Mouse (Mus musculus) embryonic facial prominence, embryonic 15.5 days (tissue): ENCODE measurements around the gene Setd7. TPM values are rescaled to one million over a fixed set of nuclear protein-coding genes. Genes with fewer than 3 reads are reported as not detected.
"Not testable (repeated sequence)": the region's sequence is repeated elsewhere in the genome, so short reads cannot be mapped to it uniquely, and the experiment has no call there.

ENCODE experiments used
- ATAC-seq: fragments of 200-750 bp; cut with Nextera tagmentation; 2 replicates; pipeline ENCODE4 v1.8.0; 2017; ENCODE audit warnings: low read depth, moderate TSS enrichment; ENCODE audit not compliant: insufficient number of reproducible peaks, low FRiP score, low TSS enrichment
- H3K27ac ChIP-seq: fragments of 300-500 bp; sonication (generic); replicated peaks from 2 replicates; pipeline ENCODE4 v1.5.1; 2015; ENCODE audit warnings: mild to moderate bottlenecking, inconsistent platforms
- H3K27me3 ChIP-seq: fragments of 300-500 bp; sonication (generic); 2 replicates; pipeline ENCODE4 v1.6.1; 2015; ENCODE audit warnings: inconsistent platforms
- H3K36me3 ChIP-seq: fragments of 300-500 bp; sonication (generic); 2 replicates; pipeline ENCODE4 v1.6.1; 2015; ENCODE audit warnings: mild to moderate bottlenecking, inconsistent platforms
- H3K4me1 ChIP-seq: fragments of 300-500 bp; sonication (generic); 2 replicates; pipeline ENCODE4 v1.6.1; 2015; ENCODE audit warnings: inconsistent platforms
- H3K4me2 ChIP-seq: fragments of 300-500 bp; sonication (generic); replicated peaks from 2 replicates; pipeline ENCODE4 v1.6.1; 2015; ENCODE audit warnings: mild to moderate bottlenecking, inconsistent platforms
- H3K4me3 ChIP-seq: fragments of 300-500 bp; sonication (generic); replicated peaks from 2 replicates; pipeline ENCODE4 v1.5.1; 2015; ENCODE audit warnings: mild to moderate bottlenecking, inconsistent platforms
- H3K9ac ChIP-seq: fragments of 300-500 bp; sonication (generic); 2 replicates; pipeline ENCODE4 v1.6.1; 2015; ENCODE audit warnings: inconsistent platforms
- H3K9me3 ChIP-seq: fragments of 300-500 bp; sonication (generic); replicated peaks from 2 replicates; pipeline ENCODE4 v1.6.1; 2016; ENCODE audit warnings: inconsistent platforms
- WGBS: fragments of 180-500 bp; shearing (Covaris S2); methylation state at CpG from one replicate; pipeline ENCODE4 v1.1.7; 2015; 5-methylcytosine and 5-hydroxymethylcytosine counted together
- polyA plus RNA-seq: library from polyadenylated mRNA; unstranded; fragments of >200 nt; fragmentation: Nextera tagmentation; extraction: Ambion mirVana; gene quantifications from 2 replicates; pipeline ENCODE4 v1.2.1, GENCODE M21; 2015

The Setd7 gene
- polyA plus RNA-seq, 1 experiment from 2014 or later: 4.2 TPM

DNA sequence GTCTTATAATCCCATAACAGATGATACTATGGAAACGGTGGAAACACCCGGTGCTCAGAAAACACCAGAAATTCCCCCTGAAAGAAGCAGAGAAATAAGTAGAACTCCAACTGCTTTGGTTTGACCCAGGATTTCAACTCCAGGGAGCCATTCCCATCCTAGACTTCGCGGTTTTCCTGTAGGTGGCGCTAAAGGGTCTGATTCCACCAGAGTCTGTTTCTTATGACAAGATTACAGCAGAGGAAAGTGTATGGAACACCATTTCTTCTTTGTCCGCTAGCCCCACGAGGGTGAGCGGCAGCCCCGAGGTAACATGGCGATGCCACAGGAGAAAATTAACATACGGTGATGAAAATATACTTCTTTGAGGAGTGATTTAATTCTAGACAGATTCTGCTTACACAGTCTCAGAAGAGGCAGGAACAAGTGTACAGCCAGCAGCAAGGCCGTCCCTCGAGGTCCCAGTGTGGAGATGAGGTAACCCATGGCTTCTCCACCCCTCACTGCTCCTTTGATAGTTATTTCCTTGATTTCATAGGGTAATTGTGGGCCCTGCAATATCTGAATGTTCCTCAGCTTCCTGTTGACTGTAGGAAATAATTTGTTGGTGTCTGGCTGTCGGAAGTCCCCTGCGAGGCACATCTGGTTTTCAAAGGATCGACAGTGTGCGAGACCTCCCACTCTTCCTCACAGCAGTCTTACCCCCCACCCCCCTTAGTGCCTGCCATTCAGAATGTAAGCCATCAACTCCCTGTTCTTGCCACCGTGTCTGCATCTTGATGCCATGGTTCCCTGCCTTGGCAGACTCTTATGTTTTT is 23.1 kb upstream of the Setd7 start:
- no peaks in the 10 kb centered on the region for H3K36me3 ChIP-seq
- H3K27ac ChIP-seq: no peak overlapping the region
- H3K4me1 ChIP-seq: no peaks in the 10 kb centered on the region
- H3K9ac ChIP-seq: no peak overlapping the region
- WGBS: 19% methylated on average over 18 of the region's 18 CpGs
- H3K4me2 ChIP-seq: 0 out of 2 replicates have a peak overlapping the region, but pooled peaks have one; percentile 8
- H3K9me3 ChIP-seq: no peaks in the 10 kb centered on the region
- H3K4me3 ChIP-seq: no peak overlapping the region
- no peaks in the 10 kb centered on the region for H3K27me3 ChIP-seq
- no peak for ATAC-seq

DNA sequence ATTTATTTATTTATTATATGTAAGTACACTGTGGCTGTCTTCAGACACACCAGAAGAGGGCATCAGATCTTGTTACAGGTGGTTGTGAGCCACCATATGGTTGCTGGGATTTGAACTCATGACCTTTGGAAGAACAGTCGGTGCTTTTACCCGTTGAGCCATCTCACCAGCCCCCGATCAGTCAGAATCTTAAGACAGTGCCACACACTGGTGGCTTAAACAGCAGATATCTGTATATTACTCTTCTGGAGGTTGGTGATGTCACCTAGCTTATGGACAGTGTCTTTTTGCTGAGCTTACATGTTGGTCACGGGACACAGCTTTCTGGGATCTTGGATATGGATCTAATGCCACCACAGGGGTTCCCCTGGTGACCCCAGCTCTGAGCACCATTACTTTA is 18.6 kb upstream of the Setd7 start:
- H3K4me3 ChIP-seq, H3K4me2 ChIP-seq, H3K4me1 ChIP-seq, H3K27me3 ChIP-seq, H3K9ac ChIP-seq, H3K36me3 ChIP-seq, H3K27ac ChIP-seq, H3K9me3 ChIP-seq, ATAC-seq: not testable (repeated sequence)
- 74% methylated on average over 4 of the region's 4 CpGs for WGBS

DNA sequence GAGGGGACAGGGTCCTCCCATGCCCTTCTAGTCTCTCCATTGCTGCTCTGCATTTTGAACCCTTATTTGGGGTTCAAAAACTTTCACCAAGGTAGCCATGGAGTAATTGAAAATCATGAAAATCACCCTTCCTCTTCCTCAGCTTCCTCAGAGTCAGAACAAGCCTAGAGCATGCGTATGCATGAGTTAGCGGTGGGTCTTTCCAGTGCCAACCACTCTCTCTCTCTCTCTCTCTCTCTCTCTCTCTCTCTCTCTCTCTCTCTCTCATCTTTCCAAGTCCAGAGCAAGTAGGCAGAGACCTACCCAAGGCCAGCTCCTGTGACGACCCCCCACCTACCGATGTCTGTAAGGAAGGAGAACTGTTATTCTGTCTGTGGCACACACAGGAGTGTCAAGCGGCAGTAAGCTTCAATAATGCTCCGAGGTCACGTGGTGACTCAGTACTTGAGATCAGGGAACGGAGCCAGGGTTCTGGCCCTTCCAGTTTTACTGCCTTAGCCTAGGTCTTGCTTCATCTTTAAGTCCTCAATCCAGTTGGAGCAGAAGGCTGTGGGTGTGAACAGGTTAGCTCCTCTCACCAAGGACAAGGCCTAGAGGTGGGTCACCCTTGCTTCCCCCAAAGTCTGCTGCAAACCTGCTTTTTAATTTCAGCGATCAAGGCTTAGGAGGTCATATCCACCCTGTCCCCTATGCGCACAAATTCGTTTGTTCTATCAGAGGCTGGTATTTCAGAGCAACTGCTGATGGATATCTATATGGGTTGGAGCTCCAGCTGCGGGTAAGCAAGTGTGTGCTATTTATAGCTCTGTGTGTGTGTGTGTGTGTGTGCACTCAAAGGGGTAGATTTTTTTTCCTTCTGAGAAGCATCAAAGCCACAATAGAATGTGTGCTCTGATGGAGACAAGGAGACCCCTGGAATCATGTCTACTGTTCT is 17.4 kb upstream of the Setd7 start:
- H3K4me2 ChIP-seq: 0 out of 2 replicates have a peak overlapping the region, but pooled peaks have one; percentile 12
- no peaks in the 10 kb centered on the region for H3K9me3 ChIP-seq
- H3K4me3 ChIP-seq: no peak overlapping the region
- H3K27me3 ChIP-seq: no peaks in the 10 kb centered on the region
- no peak overlapping the region for H3K9ac ChIP-seq
- no peaks in the 10 kb centered on the region for H3K36me3 ChIP-seq
- 0 out of 2 replicates have a peak, but pooled peaks cover 4% of the 10 kb centered on the region for H3K4me1 ChIP-seq
- 59% methylated on average over 12 of the region's 12 CpGs for WGBS
- H3K27ac ChIP-seq: peak overlapping the region; percentile 66
- peak; percentile 43; the same call in 1 of the 2 replicates for ATAC-seq

DNA sequence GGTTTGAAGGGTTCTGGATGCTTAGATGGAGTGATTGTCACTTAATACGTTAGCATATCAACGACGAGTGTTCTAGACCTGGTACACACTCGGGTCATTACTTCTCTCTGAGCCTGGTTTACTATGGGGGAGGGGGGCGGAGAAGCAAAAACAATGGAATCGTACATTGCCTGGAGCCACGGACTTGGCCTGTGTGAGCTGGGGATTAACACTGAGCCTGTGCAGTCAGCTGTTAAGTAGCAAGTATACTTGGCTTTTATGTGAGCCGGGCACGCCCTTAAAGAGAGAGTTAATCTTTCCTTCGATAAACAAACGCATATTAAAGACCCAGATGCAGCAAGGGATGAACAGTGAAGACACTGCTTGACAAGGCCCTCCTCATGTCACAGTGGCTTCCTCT is 16.7 kb upstream of the Setd7 start:
- ATAC-seq: no peak
- no peak overlapping the region for H3K4me3 ChIP-seq

DNA sequence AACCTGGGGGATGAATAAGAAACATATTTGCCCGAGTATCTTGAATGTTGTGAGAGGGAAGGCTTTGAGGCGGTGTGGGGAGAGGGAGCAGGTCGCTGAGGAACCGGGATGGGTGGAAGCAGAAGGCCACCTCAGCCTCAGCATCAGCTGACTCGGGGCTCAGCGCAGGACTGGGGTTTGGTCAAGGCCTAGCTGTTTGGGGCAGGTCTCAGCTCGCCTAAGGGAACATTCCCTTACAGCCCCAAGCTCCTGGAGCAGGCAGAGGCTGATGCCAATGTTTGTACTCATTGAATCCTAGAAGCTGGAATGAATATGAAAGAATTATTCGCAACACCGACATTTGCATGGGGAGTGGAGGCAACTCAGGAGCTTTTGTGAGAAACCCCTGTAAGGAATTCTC is 13.2 kb upstream of the Setd7 start:
- Histone ChIP-seq H3K4me2 (no peak overlapping the region), H3K36me3 (no peaks in the 10 kb centered on the region), H3K27ac (no peak overlapping the region), H3K9ac (no peak overlapping the region), H3K4me3 (no peak overlapping the region), H3K9me3 (no peaks in the 10 kb centered on the region), H3K27me3 (no peaks in the 10 kb centered on the region), H3K4me1 (0 out of 2 replicates have a peak, but pooled peaks cover 4% of the 10 kb centered on the region)
- 64% methylated on average over 9 of the region's 9 CpGs for WGBS
- ATAC-seq: no peak

More for the DNA sequence above, 16.7 kb upstream of the Setd7 start:
- Histone ChIP-seq H3K9me3 (no peaks in the 10 kb centered on the region), H3K9ac (no peak overlapping the region), H3K27ac (peak overlapping the region; percentile 66; the same call in 1 of the 2 replicates), H3K27me3 (no peaks in the 10 kb centered on the region), H3K4me1 (0 out of 2 replicates have a peak, but pooled peaks cover 4% of the 10 kb centered on the region), H3K4me2 (0 out of 2 replicates have a peak overlapping the region, but pooled peaks have one; percentile 12), H3K36me3 (no peaks in the 10 kb centered on the region)
- 54% methylated on average over 11 of the region's 11 CpGs for WGBS

DNA sequence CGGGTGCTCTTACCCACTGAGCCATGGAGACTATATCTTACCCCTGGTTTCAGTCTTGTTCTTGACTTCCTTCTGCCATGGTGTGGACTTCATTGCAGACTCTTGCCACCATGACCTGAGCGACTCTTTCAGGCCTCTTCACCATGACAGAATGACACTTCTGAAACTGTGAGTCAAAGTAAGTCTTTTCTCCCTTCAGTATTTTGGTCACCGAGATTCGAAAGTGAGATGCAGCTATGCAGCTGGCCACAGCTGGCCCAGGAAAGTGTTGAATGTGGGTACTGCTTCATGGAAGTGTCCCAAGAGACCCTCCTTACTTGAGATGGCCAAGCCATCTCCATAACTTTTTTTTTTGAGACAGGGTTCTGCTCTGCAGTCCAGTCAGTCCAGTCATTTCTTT is 9.5 kb upstream of the Setd7 start:
- H3K4me3 ChIP-seq: no peak overlapping the region
- no peak overlapping the region for H3K27ac ChIP-seq
- H3K27me3 ChIP-seq: no peaks in the 10 kb centered on the region
- H3K9me3 ChIP-seq: no peaks in the 10 kb centered on the region
- ATAC-seq: no peak
- no peaks in the 10 kb centered on the region for H3K36me3 ChIP-seq
- H3K9ac ChIP-seq: no peak overlapping the region
- 87% methylated on average over 4 of the region's 4 CpGs for WGBS
- H3K4me1 ChIP-seq: no peaks in the 10 kb centered on the region
- no peak overlapping the region for H3K4me2 ChIP-seq

DNA sequence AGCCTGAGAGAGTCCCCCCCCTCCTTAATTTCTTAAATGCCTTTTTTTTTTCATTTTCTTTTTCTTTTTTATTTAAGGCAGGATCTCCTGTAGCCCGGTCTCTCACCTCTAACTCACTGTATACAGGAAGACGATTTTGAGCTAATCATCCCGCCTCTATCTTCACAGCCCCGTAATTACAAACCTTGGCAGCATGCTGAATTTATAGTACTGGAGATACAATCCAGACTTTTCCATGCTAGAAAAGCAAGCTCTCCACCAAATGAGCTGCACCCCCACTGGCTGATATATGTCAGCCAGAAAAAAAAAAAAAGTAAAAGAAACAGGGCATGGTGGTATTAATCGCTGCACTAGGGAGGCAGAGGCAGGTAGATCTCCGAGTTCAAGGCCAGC is 1.3 kb upstream of the Setd7 start:
- Histone ChIP-seq H3K9ac (no peak overlapping the region), H3K27me3 (no peaks in the 10 kb centered on the region), H3K4me3 (peak overlapping the region; percentile 87), H3K27ac (peak overlapping the region; percentile 96; the same call in 1 of the 2 replicates), H3K36me3 (no peaks in the 10 kb centered on the region), H3K4me1 (peaks cover 23% of the 10 kb centered on the region), H3K9me3 (no peaks in the 10 kb centered on the region), H3K4me2 (peak overlapping the region; percentile 99)
- 58% methylated on average over 6 of the region's 6 CpGs for WGBS
- ATAC-seq: no peak

DNA sequence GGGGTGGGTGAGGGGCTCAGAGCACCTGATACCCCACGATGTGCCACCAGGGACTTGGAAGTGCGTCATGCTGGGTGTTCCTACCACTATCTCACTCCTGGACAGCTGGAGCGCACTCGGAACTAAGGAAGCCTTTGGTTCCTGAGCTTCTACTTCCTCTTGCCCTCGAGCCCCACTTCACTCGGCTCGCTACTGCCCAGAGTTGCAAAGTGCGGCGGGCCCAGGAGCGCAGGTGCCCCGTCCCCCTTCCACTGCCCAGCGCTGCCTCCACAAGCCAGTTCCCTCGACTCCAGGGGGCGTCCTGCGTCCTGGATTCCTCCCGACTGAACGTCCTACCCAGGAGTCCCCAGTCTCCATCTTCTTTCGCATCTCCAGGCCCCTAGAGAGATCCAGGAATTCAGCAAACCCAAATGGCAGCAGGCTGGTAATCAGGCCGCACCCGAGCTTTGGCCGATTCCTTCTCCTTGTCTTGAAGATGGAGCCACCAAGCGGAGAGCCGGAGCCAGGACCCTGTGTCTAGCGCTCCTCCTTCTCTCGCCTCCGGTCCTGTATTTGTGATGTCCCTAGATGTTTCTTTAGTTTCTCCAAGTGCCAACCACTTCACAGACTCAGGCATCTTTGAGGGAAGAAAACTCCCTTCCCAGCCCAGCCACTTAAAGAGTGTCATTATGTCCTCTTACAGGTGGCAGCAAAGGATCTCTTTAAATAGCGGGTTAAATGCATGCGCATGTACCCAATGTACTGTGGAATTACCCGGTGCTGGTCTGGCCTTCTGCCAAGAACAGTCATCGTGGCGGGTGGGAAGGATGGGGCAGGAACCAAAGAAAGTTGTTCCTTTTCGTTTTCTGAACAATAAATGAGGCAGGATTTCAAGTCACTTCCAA is 672 bp upstream of the Setd7 start:
- H3K27me3 ChIP-seq: no peaks in the 10 kb centered on the region
- peak overlapping the region; percentile 87 for H3K4me3 ChIP-seq
- peak overlapping the region; percentile 96 for H3K27ac ChIP-seq
- H3K36me3 ChIP-seq: no peaks in the 10 kb centered on the region
- under 1% methylated on average over 32 of the region's 32 CpGs for WGBS
- ATAC-seq: peak; percentile 37
- H3K4me2 ChIP-seq: peak overlapping the region; percentile 99
- H3K4me1 ChIP-seq: peaks cover 23% of the 10 kb centered on the region
- peak overlapping the region; percentile 77 for H3K9ac ChIP-seq
- H3K9me3 ChIP-seq: no peaks in the 10 kb centered on the region

DNA sequence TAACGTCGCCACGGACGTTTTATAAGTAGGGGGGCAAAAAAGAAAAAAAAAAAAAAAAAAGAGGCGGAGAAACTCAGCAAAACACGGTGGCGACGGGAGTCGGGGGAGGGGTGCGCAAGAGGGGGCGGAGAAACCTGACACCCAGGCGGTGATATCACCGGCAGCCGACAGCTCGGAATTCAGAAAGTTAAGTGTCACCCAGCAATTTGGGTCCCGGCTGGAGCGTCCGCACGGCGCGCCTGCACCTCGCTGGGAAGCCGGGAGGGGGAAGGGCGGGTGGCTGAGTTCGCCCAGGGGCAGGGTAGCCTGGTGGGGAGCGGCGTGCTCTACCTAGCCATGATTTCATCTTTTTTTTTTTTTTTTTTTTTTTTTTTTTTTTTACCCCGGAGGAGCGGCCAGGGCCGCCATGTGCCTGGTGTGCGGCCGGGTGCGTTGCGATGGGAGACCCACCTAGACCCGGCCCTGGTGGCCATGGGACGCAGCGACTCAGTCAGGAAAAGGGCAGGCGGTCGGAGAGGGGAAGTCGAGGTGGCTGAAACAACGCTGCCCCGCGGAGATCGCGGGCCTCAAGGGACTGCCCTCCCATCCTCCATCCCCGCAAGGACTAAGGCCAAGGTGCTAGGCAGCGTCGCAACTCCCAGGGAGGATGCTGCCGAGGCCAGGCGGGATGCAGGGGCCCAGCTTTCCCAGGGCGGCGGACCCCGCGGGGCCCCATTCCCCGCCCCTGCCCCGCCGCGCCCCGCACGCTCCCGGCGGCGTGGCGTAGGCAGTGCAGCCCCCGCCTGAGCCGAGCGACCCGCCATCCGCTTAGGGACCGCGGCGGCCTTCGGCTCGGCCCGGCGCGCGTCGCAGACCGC is 857 bp downstream of the Setd7 start:
- WGBS: under 1% methylated on average over 80 of the region's 80 CpGs
- no peaks in the 10 kb centered on the region for H3K9me3 ChIP-seq
- no peaks in the 10 kb centered on the region for H3K36me3 ChIP-seq
- peak; percentile 71 for ATAC-seq
- H3K4me3 ChIP-seq: peak overlapping the region; percentile 87
- peak overlapping the region; percentile 99 for H3K4me2 ChIP-seq
- no peaks in the 10 kb centered on the region for H3K27me3 ChIP-seq
- H3K4me1 ChIP-seq: peaks cover 26% of the 10 kb centered on the region
- H3K27ac ChIP-seq: peak overlapping the region; percentile 96
- H3K9ac ChIP-seq: peak overlapping the region; percentile 77

DNA sequence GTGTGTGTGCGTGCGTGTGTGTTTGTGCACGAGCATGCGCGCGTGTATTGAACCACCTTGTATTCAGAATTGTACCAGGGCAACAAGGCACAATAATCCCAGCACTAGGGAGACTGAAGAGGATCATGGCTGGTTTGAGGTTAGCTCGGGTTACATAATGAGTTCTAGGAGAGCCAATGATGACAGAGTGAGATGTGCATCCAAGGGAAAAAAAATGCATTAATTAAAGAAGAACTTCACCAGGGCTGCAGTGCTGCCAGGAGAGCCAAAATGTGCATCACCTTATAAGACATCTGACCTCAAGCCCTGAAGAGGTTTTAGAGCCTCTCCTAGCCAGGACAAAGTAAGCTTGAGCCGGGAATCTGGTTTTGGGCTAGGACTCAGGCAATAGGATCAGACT is 5.1 kb downstream of the Setd7 start:
- H3K4me1 ChIP-seq: peaks cover 32% of the 10 kb centered on the region
- H3K4me3 ChIP-seq: no peak overlapping the region
- no peaks in the 10 kb centered on the region for H3K9me3 ChIP-seq
- H3K9ac ChIP-seq: no peak overlapping the region
- no peak for ATAC-seq
- no peaks in the 10 kb centered on the region for H3K27me3 ChIP-seq
- 68% methylated on average over 8 of the region's 8 CpGs for WGBS
- H3K27ac ChIP-seq: no peak overlapping the region
- no peak overlapping the region for H3K4me2 ChIP-seq
- H3K36me3 ChIP-seq: no peaks in the 10 kb centered on the region
